Mouse (Mus musculus) monocyte, adult 5-6 weeks (primary cell): Measurements from ENCODE around the gene Rala. TPM values are rescaled to one million over a fixed set of nuclear protein-coding genes. Genes with fewer than 3 reads are reported as not detected.
"Not testable (repeated sequence)": the region's sequence is repeated elsewhere in the genome, so short reads cannot be mapped to it uniquely, and the experiment has no call there.

ENCODE experiments used
- ATAC-seq: fragments of 153-309, 156-312 bp; replicated peaks from 2 replicates; pipeline ENCODE4 v1.8.0; 2017; ENCODE audit warnings: mild to moderate bottlenecking; ENCODE audit not compliant: low TSS enrichment, insufficient number of reproducible peaks, severe bottlenecking, poor library complexity, low FRiP score
- total RNA-seq: library from RNA; stranded (forward); fragments of 200-1000, 200-491, 200-594 nt; gene quantifications from 3 replicates; pipeline ENCODE4 v1.2.3, GENCODE M21; 2017

The Rala gene
- 52.1 to 58.2 TPM (median 55.3 TPM) in 3 replicates for total RNA-seq

DNA sequence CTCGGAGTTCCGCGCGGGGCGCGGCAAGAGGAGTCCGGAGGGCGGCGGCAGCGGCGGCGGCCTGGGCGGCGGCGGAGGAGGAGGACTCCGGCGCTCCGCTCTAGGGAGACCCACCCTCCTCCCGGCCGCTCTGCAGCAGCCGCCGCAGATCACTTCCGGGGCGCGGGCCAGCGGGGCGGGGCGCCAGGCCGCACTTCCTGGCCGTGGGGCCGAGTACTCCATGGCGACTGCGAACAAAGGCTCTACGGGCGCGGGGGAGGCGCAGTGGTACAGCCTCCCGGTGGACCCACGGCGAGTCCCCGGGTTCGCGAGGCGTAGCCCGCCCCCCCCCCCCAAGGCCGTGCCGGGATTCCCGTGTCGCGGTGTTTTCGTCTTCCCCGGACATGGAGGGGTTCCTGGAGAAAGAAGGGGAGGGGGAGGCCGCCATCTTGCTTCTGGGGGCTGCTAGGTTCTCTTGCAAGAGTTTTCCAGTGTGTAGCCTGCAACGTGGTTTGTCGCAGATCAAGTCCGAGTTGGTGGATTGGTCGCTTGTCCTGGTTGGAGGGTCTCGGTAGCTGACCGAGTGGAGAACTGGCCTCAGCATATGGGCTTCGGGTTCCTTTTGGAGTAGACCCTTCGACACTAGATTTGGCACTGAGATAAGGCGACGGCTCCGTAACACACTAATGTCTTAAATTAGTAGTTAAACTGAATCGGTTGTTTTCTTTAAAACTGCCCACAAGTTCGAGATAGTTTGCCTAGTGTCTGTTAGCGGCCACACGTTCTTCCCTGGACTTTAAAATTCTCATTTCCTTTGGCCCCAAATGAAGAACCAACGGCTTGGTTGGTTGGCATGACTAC is at the start of gene Rala:
Gene Rala, minus strand, starts transcription at position 162 of the 840 bp plus-strand sequence.
- peak; percentile 89 for ATAC-seq

DNA sequence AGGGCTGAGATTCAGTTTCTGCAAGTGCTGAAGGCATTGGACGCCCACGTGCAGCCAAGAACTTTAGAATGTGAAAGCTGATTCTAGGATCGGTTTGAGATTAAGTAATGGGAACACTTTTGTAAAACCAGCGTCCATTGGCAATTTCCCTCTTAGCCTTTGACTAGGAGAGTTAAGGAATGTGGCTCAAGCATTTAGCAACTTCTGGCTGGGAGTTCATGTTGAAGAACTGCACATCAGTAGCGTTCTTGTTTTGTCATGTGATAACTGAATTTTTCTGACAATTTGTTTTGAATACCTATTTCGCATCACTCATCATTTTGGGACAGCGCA is 49.4 kb upstream of the Rala start:
- ATAC-seq, result no peak

DNA sequence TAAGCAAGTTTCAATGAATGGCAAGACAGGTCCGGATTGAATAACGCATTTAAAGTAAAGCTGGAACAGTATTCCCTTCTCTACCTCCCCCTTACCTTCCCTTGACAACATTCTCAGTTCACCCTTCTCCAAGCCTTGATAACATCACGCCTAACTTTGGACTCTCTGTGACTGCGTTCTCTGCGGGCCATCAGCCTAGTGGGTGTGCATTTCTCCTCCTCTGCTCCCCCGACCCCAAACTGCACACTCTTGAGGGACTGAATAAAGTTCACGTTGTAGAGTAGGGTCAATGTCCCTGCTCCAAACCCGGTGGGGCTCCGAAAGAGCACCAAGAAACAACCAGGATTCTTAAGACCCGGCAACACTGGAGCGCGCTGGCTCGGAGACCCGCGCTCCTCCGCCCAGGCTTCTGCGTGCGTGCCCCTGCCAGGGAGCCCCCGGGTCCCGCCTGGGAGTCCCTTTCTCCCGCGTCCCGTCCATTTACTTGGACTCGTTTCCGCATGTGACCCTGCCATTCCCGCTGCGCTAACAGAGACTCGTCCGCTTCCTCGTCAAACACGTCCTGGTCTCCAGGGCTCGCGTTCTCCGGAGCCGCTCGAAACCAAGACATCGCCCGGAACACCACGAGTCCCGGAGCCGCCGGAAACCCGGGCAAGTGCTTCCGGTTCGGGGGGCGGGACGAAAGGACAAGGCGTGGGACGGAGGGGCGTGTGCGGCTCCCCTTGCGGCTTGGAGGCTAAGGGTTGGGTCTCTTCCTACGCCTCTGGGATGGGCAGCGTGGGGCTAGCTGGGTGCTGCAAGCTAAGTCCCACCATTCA is 48.9 kb upstream of the Rala start, which contains the start of gene Yae1d1:
Gene Yae1d1, minus strand, starts transcription at position 653 of the 818 bp plus-strand sequence.
- ATAC-seq, result peak; percentile 92

DNA sequence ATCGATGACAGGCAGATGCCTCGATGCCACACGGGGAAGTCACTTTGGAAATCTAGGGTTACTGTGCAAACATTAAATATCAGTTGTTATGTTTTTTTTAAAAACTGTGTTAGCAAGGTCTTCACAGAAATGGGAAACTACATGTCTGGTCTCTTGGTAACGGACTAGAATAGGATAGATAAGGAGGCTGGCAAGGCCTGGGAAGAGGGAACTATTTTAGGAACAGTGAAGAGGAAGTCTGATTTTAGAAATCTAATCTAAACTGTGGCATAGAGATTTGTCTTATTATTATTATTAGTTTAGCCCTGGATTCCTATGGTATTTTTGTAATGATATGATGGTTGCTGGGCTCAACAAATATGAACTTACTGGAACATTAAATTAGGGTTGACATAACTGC is 48.0 kb upstream of the Rala start:
- ATAC-seq, result no peak

GRCm38 (mm10) chr13:17983194-17983593 is 39.2 kb upstream of the Rala start:
- peak; percentile 56; the same call in 1 of the 2 replicates for ATAC-seq

DNA sequence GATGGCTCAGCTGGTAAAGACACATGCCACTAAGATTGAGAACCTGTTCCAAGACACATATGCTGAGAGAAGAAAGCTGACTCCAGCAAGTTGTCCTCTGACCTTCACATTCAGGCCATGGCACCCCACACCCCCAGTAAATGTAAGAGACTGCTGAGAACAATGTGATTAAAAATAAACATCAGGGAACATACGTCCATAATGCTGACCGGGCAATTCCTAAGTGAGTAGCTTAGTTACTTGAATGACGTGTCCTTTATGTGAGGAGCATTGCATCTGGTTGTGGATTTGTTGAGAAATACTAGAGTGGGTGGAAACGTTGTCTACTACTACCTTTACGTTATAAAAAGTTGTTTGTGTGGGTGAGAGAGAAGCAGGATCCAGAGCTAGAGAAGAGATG is 38.6 kb upstream of the Rala start:
- no peak for ATAC-seq

DNA sequence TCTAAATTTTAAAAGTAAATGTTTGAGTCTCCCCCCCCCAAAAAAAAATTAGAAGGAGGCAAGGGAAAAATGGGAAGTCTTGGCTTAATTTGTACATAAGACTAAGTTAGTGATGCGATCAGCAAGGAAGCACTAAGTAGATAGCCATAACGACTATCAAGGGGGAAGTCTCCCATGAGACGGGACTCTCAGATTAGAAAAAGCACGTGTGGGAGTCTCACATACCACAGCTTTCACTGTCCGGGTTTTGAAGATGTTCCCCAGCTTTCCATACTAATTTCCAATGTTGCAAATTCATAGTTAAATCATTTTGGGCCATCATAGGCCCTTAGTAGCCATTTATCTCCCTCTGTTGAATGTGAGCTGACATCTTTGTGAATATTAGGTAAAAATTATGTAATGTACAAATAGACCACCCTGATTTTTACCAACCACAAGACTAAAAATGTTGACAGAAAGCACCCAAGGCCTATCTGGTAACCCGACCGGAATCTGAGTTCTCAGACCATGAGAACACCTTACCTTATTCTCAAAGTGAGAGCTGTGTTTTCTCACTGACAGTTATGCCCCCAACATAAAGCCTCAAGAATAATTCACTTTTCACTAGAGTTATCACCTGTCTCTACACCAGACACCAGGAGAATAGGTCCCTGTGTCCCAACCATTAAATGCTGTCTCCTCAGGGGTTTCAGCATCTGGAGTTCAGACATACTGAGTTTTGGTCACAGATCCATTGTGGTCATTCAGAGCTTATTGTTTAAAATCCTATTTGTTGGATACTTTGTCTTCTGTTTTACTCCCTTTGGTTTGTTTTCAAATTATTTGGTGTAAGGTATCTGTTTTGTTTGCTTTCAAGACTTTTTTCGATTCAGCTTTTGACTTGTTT is 33.1 kb upstream of the Rala start:
- no peak for ATAC-seq

GRCm38 (mm10) chr13:17975891-17976290 is 31.9 kb upstream of the Rala start:
- peak; percentile 99 for ATAC-seq

- no peak for ATAC-seq
These were observed 31.4 kb upstream of the Rala start for GRCm38 (mm10) chr13:17975457-17975856.

GRCm38 (mm10) chr13:17974734-17975133 is 30.7 kb upstream of the Rala start:
- no peak for ATAC-seq

DNA sequence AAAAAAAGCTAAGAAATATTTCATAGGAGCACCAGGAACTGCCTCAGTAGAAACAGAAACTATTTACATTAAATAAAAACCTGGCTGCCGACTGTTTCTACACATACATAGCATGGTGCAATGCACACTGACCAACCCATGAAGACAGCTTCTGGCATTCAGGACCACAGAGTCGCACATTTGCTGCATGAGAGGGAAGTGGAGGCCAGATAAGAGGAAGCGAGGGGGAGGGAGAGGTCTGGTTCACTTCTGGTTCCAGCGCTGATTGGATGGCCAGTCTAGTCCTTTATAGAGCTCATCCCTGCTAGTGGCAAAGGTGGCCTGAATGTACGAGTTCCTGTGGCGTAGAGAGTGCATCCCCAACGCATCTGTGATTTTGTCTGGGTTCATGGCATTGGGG is 16.6 kb upstream of the Rala start:
- peak; percentile 71 for ATAC-seq

GRCm38 (mm10) chr13:17954282-17954681 is 10.2 kb upstream of the Rala start:
- no peak for ATAC-seq

DNA sequence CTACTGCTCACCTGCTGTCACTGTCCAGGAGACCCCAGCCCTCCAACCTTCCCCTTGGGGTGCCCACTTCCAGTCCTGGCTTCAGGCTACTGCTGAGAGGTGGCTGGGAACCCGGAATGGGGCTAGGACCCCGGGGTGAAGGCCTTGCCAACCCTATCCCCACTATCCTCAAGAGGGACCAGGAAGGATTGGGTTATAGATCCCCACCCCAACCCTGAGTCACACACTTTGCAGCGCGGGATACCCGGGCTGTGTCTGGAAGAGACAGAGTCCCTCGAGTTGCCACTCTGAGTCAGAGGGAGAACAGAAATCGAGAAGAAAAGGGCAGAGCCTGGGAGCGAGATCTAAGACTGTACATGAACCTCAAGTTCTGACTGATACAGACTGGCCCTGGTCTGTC is 6.5 kb upstream of the Rala start:
- not testable (repeated sequence) for ATAC-seq

DNA sequence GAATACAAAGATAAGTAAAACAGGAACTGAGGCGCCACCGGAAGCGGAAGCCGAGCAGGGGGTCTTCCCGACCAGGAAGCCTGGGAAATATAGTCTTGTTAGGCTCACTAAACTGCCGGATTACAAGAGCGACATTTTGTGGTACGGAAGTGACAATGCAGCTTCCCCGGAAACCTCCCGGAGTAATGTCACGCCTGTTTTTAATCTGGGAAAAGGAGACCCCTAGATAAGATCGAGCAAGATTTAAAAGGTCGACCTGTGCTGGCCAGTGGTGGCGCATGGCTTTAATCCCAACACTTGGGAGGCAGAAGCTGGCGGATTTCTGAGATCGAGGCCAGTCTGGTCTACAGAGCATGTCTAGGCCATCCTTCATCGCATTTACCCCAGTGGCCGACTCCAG is 5.5 kb upstream of the Rala start:
- ATAC-seq, result no peak

GRCm38 (mm10) chr13:17943306-17944077 is 547 bp downstream of the Rala start:
- no peak; the same call in 1 of the 2 replicates for ATAC-seq

GRCm38 (mm10) chr13:17942338-17942737 is 1.7 kb downstream of the Rala start:
- no peak for ATAC-seq

DNA sequence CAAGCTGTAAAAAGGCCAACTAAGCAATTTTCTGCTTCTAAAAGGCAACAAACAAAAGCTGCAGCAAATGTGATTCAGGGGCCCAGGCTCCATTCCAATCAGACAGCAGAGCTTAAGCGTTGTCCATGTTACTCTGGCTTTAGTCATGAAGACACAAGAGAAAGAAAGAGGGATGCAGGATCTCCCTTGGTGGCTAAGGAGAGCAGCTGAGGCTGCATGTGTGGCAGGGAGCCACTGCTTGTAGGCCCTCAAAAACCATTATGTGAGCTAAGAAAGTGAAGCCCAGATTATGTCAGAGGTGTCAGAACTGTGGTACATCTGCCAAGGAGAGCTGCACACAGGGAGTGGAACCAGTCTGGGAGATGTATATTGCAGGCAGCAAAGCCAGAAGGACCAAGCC is 36.7 kb downstream of the Rala start:
- ATAC-seq, result no peak

DNA sequence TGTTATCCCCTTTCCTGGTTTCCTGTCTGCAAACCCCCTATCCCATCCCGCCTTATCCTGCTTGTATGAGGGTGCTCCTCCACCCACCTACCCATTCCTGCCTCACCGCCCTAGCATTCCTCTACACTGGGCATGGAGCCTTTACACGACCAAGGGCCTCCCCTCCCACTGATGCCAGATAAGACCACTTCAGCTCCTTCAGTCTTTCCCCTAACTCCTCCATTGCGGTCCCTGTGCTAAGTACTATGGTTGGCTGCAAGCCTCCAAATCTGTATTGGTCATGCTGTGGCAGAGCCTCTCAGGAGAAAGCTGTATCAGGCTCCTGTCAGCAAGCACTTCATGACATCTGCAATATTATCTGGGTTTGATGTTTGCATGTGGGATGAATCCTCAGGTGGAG is 42.6 kb downstream of the Rala start:
- ATAC-seq, result no peak
